Mouse (Mus musculus) 416B (cell line): Measurements from ENCODE around the gene Fggy.
A peak's percentile ranks its signal among the peaks of the same experiment; 100 is the strongest.

Experiments
- DNase-seq: peaks from one replicate; pipeline ENCODE4 v3.0.0; 2011; ENCODE audit warnings: low read depth

Fggy gene

GRCm38 (mm10) chr4:95729142-95729826 lies 172.0 kb downstream of the Fggy start:
- peak; percentile 5 for DNase-seq

GRCm38 (mm10) chr4:95731110-95731509 lies 173.8 kb downstream of the Fggy start:
- no peak for DNase-seq

DNA sequence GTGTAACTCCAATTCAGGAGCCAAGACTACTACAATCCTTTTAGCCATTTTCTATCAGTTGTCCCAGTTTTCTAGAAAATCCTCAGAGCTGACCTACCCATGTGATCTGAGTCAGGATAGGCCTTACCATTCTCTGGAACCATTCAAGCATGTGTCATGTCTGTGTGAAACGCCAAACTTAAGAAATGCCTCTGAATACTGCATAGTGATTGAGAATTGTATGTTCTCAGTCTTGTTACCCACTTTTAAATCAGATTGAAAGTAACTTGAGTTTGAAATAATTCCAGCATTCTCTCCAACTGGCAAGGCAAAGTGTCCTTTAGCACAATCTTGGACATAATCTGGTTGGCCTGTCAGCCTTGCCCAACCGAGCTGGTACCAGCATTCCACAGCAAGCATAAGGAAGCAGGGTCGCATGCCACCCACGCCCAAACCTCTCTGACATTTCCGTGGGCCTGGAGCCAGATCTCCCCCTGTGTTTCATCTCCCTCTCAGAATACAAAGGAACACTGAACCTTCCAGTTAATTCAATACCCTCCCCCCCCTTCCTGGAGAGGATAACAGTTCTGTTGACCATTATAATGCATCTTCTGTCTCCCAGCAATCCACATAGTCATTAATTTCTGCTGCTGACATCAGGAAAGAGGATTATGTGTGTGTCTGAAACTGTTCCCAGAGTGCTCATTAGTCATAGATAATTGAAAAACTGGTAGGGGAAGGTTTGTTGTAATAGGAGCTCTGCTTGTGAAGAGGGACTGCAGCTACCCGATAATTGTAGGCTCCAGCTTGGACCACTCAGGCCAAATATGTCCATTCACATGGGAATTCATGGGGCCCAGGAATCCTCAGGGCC lies 176.3 kb downstream of the Fggy start:
- no peak for DNase-seq

DNA sequence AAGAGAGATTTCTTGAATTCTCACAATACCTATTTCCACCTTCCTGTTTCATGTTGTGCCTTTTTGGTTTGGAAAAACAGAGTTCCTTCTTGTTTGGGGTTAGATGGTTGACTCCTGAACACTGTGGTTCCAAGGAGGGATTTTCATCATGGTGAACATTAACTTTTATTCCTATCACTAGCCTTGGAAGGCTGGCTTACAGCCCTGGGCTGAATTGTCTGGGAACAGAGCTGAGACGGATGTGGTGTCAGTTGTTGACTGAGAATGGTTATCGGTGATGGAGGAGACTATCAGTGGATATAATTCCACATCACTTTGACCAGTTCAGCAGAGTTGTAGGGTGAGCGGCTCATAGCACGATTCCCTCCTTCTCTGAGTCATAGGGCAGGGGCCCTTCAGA lies 178.7 kb downstream of the Fggy start:
- no peak for DNase-seq

DNA sequence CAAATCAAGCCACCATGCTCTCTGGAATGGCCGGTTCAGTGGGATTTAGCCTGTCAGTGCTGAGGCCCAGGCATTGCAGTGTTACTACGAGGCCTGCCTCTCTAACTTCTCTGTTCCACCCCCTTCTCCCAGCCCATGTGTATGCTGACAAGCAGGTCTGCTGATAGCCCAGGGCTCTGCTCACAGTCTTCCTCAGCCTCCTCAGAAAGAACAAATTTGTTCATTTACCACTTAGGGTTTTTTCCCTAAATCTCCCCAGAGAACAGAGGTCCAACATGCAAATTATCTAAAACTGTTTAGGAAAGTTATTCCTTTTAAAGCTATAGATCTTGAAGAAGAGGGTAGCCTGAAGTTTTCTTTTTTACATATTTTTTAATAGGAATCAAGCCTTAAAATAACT lies 179.4 kb downstream of the Fggy start:
- no peak for DNase-seq

- DNase-seq = no peak
These were observed 180.9 kb downstream of the Fggy start for GRCm38 (mm10) chr4:95738179-95738578.

GRCm38 (mm10) chr4:95738725-95739124 lies 181.4 kb downstream of the Fggy start:
- DNase-seq = no peak

- DNase-seq = peak; percentile 8
These were observed 183.9 kb downstream of the Fggy start for GRCm38 (mm10) chr4:95741115-95741734.

GRCm38 (mm10) chr4:95742986-95743385 lies 185.7 kb downstream of the Fggy start:
- no peak for DNase-seq

DNA sequence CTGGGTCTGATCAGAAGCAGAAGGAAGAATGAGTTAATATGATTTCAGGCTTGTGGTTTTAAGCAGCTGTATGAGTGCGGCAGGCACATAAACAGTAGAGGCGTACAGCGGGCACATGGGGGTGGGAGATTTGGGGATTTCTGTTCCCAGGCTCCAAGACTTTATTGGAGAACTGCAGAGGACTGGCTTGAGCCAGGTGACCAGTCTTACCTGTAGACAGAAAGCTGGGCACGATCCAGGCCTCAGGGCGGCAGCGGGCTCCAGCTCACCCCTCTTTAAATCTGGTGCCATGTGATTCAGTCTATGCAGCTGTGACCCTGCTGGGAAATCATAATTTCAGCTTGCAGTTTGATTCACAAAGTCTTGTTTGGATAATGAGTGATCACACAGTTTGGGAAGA lies 189.6 kb downstream of the Fggy start:
- DNase-seq = no peak

GRCm38 (mm10) chr4:95747415-95748202 lies 190.3 kb downstream of the Fggy start:
- no peak for DNase-seq

DNA sequence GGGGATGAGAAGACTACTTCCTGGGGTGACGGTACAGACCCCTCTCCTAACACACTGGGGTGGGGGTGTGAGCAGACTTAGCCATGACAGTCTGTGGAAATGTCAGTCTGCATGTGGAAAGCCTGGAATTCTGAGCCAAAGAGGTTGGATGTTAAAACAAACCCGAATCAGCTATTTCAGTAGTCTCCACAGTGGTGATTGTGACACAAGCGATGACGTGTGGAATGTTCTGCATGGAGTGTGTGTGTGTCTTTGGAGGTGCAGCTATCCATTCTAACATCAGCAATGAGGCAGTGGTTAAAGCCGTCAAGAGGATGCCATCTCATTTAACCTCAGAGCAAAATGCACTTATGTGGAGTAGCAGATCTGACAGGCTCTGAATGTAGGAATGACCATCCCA lies 192.9 kb downstream of the Fggy start:
- DNase-seq = no peak

GRCm38 (mm10) chr4:95752538-95753188 lies 195.4 kb downstream of the Fggy start:
- no peak for DNase-seq

- no peak for DNase-seq
These were observed 201.9 kb downstream of the Fggy start for GRCm38 (mm10) chr4:95759027-95759731.

- no peak for DNase-seq
These were observed 208.1 kb downstream of the Fggy start for GRCm38 (mm10) chr4:95765359-95765758.

DNA sequence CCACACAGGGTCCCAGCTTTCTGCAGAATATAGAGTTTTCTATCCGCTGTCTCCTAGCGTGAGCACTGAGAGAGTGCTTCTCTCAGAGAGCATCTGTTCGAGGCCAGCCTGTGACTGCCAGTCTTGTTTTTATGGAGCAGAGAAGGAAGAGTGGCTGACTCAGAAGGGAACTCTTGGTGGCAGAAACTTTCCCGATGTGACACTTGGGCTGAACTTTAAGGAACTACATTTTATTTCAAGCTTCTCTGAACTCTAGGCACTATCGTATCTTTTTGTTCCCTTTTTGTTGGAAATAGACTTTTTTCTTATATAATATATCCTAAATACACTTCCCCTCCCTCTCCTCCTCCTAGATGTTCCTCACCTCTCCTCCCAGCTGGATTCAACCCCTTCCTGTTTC lies 213.2 kb downstream of the Fggy start:
- no peak for DNase-seq

DNA sequence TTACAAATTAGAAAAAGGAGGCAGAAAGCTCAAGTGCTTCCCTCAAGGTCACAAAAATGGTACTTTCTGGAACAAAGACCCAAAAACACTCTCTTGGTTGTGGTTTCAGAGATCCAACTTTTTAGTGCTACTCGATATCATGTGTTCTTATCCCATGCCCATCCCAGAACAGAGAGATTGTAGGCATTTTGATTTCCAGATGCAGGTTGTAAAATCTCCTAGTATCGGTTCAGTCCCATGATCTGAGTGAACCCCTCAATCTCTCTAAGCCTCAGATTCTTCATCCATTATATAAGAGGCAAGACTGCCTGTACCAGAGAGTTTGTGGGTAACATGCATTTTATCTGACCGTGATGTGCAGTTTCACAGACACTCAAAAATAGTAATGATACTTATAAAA lies 214.2 kb downstream of the Fggy start:
- no peak for DNase-seq

GRCm38 (mm10) chr4:95771945-95772344 lies 214.6 kb downstream of the Fggy start:
- no peak for DNase-seq

DNA sequence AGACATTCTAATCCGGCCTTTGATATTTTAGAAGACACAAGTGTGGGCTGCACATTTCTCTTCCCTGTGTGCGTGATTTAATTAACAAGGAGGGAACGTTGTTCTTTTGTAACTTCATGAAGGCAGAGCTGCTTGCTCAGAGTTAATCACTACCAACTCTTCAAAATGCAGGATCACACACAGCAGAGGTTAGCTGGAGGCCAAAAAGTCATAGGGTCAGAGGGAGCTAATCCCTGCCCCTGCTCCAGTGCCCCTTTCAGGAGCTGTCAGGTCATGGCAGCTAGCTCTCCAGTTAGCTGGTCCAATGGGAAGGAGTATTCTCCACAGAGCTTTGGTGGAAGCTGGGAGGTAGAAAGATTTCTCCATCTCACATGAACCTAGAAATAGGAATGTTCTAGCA lies 215.4 kb downstream of the Fggy start:
- no peak for DNase-seq

- no peak for DNase-seq
These were observed 218.3 kb downstream of the Fggy start for GRCm38 (mm10) chr4:95775574-95775973.

- peak; percentile 11 for DNase-seq
These were observed 220.5 kb downstream of the Fggy start for GRCm38 (mm10) chr4:95777839-95778238.
